Mouse (Mus musculus) liver, adult 2 months (tissue): Measurements from ENCODE around the gene Usp7. TPM values are rescaled to one million over a fixed set of nuclear protein-coding genes. Genes with fewer than 3 reads are reported as not detected.
A peak's percentile ranks its signal among the peaks of the same experiment; 100 is the strongest.
"Not testable (repeated sequence)": the region's sequence is repeated elsewhere in the genome, so short reads cannot be mapped to it uniquely, and the experiment has no call there.

ENCODE experiments used
- DNase-seq: peaks from one replicate; pipeline ENCODE4 v3.0.0-alpha.2; 2011; ENCODE audit warnings: low read depth, low spot score; ENCODE audit errors: extremely low read depth
- H3K27ac ChIP-seq: fragments of 200-500 bp; replicated peaks from 2 replicates; pipeline ENCODE4 v1.5.1; 2012; ENCODE audit warnings: low read depth, mild to moderate bottlenecking, control low read depth, inconsistent platforms, low read length; ENCODE audit not compliant: insufficient read depth
- H3K27me3 ChIP-seq: fragments of 200-500 bp; 2 replicates; pipeline ENCODE4 v1.6.1; 2012; ENCODE audit warnings: mild to moderate bottlenecking, moderate library complexity, low read length, inconsistent platforms; ENCODE audit not compliant: control insufficient read depth, insufficient read depth
- H3K36me3 ChIP-seq: fragments of 200-500 bp; 2 replicates; pipeline ENCODE4 v1.6.1; 2012; ENCODE audit warnings: low read length, inconsistent platforms; ENCODE audit not compliant: control insufficient read depth, insufficient read depth
- H3K4me1 ChIP-seq: fragments of 200-500 bp; 2 replicates; pipeline ENCODE4 v1.6.1; 2011; ENCODE audit warnings: low read length; ENCODE audit not compliant: control insufficient read depth, insufficient read depth
- H3K4me3 ChIP-seq: fragments of 200-500 bp; 2 replicates; pipeline ENCODE4 v1.5.1; 2011; ENCODE audit warnings: low read depth, mild to moderate bottlenecking, control low read depth, low read length, moderate library complexity; ENCODE audit not compliant: insufficient read depth
- H3K79me2 ChIP-seq: fragments of 200-500 bp; 2 replicates; pipeline ENCODE4 v1.6.1; 2012; ENCODE audit warnings: inconsistent platforms, mild to moderate bottlenecking, low read length, moderate library complexity; ENCODE audit not compliant: control insufficient read depth, insufficient read depth
- H3K9ac ChIP-seq: fragments of 200-500 bp; 2 replicates; pipeline ENCODE4 v1.6.1; 2012; ENCODE audit warnings: low read depth, mild to moderate bottlenecking, control low read depth, inconsistent platforms, low read length
- CTCF ChIP-seq: fragments of 200-500 bp; IDR thresholded peaks from 2 replicates; pipeline ENCODE4 v1.5.1; 2011; ENCODE audit warnings: low read depth, low read length, control low read depth
- POLR2A ChIP-seq: fragments of 200-500 bp; IDR thresholded peaks from 2 replicates; pipeline ENCODE4 v1.6.1; 2011; ENCODE audit warnings: low read length, control low read depth; ENCODE audit not compliant: insufficient read depth; ENCODE audit errors: extremely low read depth
- WGBS: fragments of 180-500 bp; shearing (Covaris S2); methylation state at CpG from one replicate; pipeline ENCODE4 v1.1.7; 2018; 5-methylcytosine and 5-hydroxymethylcytosine counted together
- polyA plus RNA-seq: library from polyadenylated mRNA; depleted of rRNA; stranded (reverse); fragments of >200 nt; gene quantifications from 2 replicates; pipeline ENCODE4 v1.2.3, GENCODE M21; 2012
- total RNA-seq: library from RNA; depleted of rRNA; stranded (reverse); fragments of >200 nt; gene quantifications from 2 replicates; pipeline ENCODE4 v1.2.3, GENCODE M21; 2014

Gene Usp7
- total and polyA plus RNA-seq, 2 experiments = 12.5 to 41.5 TPM

DNA sequence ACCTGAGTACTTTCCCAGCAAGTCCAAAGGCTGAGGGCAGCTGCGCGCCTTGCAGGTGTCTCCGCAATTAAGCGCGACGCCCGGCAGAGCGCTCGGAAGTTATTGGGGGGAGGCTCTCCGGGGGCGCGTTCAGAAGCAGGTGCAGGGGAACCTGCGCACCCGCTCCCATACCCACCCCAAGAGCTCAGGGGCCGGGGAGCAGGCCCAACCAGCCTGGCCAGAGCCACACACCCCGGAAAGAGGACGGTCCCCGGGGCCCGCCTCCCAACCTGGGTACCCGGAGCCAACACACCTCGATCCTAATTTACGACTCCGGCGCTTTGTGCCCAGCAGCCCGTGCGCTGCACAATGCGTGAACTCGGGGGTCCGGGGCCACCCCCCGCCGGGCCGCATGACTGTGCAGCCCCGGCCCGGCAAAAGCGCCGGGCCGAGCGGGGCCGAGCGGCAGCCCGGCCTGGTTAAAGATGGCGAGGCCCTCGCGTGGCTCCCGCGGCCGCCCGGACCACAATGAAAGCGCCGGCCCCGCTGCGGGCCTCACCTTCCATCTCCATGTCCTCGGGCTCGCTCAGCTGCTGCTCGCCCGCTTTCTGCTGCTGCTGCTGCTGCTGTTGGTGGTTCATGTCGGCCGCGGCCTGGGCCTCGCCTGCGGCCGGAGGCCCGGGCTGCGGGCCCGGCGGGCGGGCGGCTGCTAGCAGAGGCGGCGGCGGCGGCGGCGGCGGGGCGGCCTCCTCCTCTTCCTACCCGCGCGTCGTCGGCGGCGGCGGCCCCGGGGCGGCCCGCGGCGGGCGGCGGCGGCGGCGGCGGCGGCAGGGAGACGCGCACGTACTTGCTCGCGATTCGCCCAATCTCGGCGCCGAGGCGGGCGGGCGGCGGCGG lies 54.2 kb downstream of the Usp7 start:
- Histone ChIP-seq H3K36me3 (no peaks in the 10 kb centered on the region), H3K27me3 (no peaks in the 10 kb centered on the region), H3K4me3 (peak overlapping the region; percentile 89), H3K4me1 (peaks cover 20% of the 10 kb centered on the region), H3K27ac (peak overlapping the region; percentile 36; the same call in 1 of the 2 replicates), H3K79me2 (peaks cover 47% of the 10 kb centered on the region), H3K9ac (peak overlapping the region; percentile 88)
- peak; percentile 55 for DNase-seq
- TF ChIP-seq CTCF = no peak
- TF ChIP-seq POLR2A = no peak
- 9% methylated on average over 106 of the region's 110 CpGs for WGBS

DNA sequence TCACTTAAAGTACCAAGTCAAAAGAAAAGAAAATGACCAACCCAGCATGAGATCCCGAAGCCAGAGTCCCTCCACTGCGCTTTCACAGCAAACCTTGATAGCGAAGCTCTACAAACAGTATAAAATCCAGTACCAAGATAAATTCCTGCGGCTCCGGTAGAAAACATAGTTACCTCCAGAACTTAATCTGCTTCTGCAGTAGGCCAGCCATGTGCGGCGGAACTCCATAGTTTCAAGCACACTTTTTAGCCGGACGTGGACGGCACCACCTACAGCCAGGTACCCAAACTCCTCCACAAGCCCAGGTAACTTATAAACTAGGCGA lies 54.8 kb downstream of the Usp7 start:
- Histone ChIP-seq H3K4me3 (peak overlapping the region; percentile 89), H3K9ac (peak overlapping the region; percentile 88), H3K27ac (no peak overlapping the region), H3K79me2 (peaks cover 51% of the 10 kb centered on the region), H3K4me1 (peaks cover 20% of the 10 kb centered on the region), H3K36me3 (no peaks in the 10 kb centered on the region), H3K27me3 (no peaks in the 10 kb centered on the region)
- TF ChIP-seq CTCF (no peak), POLR2A (no peak)
- DNase-seq = no peak
- WGBS = under 1% methylated on average over 11 of the region's 11 CpGs

DNA sequence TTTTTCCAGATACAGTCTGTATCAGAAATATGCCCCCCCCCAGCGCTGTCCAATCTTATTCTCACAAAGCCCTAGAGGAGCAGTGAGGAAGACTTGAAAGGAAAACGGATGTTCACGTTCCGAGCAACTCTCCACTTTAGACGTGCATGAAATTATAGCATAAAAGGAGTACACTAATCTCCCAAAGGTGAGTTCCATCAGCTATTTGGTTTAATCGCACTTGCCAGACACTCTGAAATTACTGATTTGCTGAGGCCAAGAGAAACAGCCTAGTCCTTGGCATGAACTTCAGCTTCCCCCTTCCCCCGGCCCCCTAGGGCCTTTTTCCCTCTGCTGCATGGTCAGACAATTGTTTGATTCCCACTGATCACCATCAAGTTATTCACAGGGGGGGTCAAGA lies 55.4 kb downstream of the Usp7 start:
- no peak overlapping the region for H3K27ac ChIP-seq

DNA sequence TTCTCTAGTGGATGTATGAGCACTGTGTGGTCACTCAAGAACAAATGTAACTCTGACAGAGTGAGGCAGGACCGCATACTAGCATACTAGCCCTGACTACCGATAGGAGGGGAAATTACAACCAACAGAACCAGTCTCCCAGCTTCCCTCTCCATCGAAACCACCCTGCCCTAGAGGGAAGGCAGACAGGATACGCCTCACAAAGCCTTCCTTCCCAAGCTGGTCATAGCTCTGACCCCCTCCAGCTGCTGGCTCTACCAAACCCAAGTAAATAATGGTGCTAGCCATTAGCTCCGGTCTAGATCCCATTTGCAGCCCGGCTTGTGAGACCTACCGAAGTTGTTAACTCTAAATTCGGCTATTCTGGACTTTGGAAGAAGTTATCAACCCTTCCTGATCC lies 56.1 kb downstream of the Usp7 start:
- Histone ChIP-seq H3K36me3 (no peaks in the 10 kb centered on the region), H3K27ac (no peak overlapping the region), H3K4me3 (no peak overlapping the region), H3K27me3 (no peaks in the 10 kb centered on the region), H3K9ac (peak overlapping the region; percentile 41), H3K4me1 (peaks cover 26% of the 10 kb centered on the region), H3K79me2 (peaks cover 63% of the 10 kb centered on the region)
- TF ChIP-seq CTCF = no peak
- TF ChIP-seq POLR2A = no peak
- WGBS = 6% methylated on average over 8 of the region's 8 CpGs
- no peak for DNase-seq

More for the DNA sequence above, 55.4 kb downstream of the Usp7 start:
- no peak for DNase-seq
- Histone ChIP-seq H3K27me3 (no peaks in the 10 kb centered on the region), H3K79me2 (peaks cover 55% of the 10 kb centered on the region), H3K36me3 (no peaks in the 10 kb centered on the region), H3K4me3 (peak overlapping the region; percentile 89; the same call in 1 of the 2 replicates), H3K9ac (peak overlapping the region; percentile 18; the same call in 1 of the 2 replicates), H3K4me1 (peaks cover 23% of the 10 kb centered on the region)
- no peak for TF ChIP-seq CTCF
- no peak for TF ChIP-seq POLR2A
- 6% methylated on average over 7 of the region's 7 CpGs for WGBS

DNA sequence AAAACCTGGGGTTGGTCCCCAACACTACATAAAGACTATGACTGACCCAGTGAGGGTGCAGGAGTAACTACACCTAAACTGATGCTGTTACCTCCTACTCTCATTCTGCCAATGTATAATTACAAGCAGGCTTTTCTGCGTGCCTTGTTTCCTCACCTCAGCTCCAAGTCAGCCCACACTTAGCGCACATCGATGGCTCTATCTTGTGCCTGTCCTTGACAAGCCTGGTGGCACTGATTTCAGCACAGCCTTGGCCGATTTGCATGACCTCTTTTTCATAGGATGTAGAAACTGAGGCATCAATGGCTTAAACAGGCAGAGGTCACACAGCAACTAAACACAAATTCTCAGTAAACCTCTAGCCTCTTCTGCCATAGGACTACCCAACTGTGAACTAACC lies 57.4 kb downstream of the Usp7 start:
- 19% methylated on average over 4 of the region's 4 CpGs for WGBS
- Histone ChIP-seq H3K27ac (no peak overlapping the region), H3K36me3 (no peaks in the 10 kb centered on the region), H3K9ac (no peak overlapping the region), H3K4me3 (no peak overlapping the region), H3K4me1 (peaks cover 31% of the 10 kb centered on the region), H3K27me3 (no peaks in the 10 kb centered on the region), H3K79me2 (peaks cover 68% of the 10 kb centered on the region)
- TF ChIP-seq POLR2A (no peak), CTCF (no peak)
- DNase-seq = no peak

DNA sequence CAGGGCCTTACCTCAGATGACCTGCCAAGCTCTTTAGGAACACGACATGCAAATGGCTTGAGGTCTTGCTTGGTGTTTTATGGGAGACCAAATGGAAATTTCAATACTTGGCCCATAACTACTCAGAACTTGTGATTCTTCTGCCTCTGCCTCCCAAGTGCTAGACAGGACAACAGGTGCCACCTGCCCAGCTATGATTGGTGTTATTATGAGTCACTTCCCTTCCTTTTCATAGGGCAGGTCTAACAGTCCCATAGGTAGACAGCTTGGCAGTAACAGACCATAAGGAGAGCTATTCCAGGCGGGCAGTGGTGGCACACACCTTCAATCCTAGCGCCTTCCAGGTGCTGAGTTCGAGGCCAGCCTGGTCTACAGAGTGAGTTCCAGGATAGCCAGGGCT lies 58.5 kb downstream of the Usp7 start:
- H3K27me3 ChIP-seq = no peaks in the 10 kb centered on the region
- H3K79me2 ChIP-seq = peaks cover 76% of the 10 kb centered on the region
- H3K4me1 ChIP-seq = peaks cover 31% of the 10 kb centered on the region
- H3K9ac ChIP-seq = no peak overlapping the region
- TF ChIP-seq CTCF = no peak
- no peak for TF ChIP-seq POLR2A
- DNase-seq = no peak
- no peak overlapping the region for H3K4me3 ChIP-seq
- no peak overlapping the region for H3K27ac ChIP-seq
- no peaks in the 10 kb centered on the region for H3K36me3 ChIP-seq
- 78% methylated on average over 4 of the region's 4 CpGs for WGBS

DNA sequence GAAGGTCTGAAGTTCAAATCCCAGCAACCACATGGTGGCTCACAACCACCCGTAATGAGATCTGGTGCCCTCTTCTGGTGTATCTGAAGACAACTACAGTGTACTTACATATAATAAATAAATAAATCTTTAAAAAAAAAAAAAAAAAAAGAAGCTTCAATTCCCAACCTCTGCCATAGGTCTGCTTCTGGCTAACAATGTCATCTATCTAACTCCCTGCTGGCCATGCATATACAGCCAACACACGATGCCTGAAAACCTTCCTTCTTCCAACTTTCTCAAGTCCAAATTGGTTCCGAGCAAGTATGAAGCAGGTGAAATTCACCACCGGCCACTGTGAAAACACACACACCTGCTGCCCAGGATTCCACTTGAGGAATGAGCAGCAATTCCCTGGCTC lies 59.7 kb downstream of the Usp7 start:
- Histone ChIP-seq H3K79me2 (peaks cover 76% of the 10 kb centered on the region), H3K4me1 (peaks cover 31% of the 10 kb centered on the region)
- H3K36me3 ChIP-seq, DNase-seq, H3K27me3 ChIP-seq, H3K9ac ChIP-seq, H3K27ac ChIP-seq, H3K4me3 ChIP-seq: not testable (repeated sequence)
- WGBS = 87% methylated on average over 4 of the region's 4 CpGs
